Mouse (Mus musculus) heart, adult 2 months (tissue): Measurements from ENCODE around the gene Skor1.

Experiments used
- CTCF ChIP-seq: fragments of 200-600 bp; IDR thresholded peaks from 2 replicates; pipeline ENCODE4 v1.8.1; 2022; ENCODE audit warnings: antibody characterized with exemption, mild to moderate bottlenecking, moderate library complexity
- EP300 ChIP-seq: fragments of 200-500 bp; IDR thresholded peaks from 2 replicates; pipeline ENCODE4 v1.6.1; 2011; ENCODE audit warnings: low read depth, low read length, control low read depth; ENCODE audit not compliant: insufficient read depth
- POLR2A ChIP-seq: fragments of 200-500 bp; IDR thresholded peaks from 2 replicates; pipeline ENCODE4 v1.6.1; 2011; ENCODE audit warnings: mild to moderate bottlenecking, low read depth, low read length, control low read depth; ENCODE audit not compliant: insufficient read depth

GRCm38 (mm10) chr9:63136241-63136640 is 12.5 kb downstream of the Skor1 start:
- TF ChIP-seq POLR2A = no peak
- no peak for TF ChIP-seq CTCF
- no peak for TF ChIP-seq EP300
